Mouse (Mus musculus): Measurements from ENCODE around the gene Zfp493. TPM values are rescaled to one million over a fixed set of nuclear protein-coding genes. Genes with fewer than 3 reads are reported as not detected.
A peak's percentile ranks its signal among the peaks of the same experiment; 100 is the strongest.
"Not testable (repeated sequence)": the region's sequence is repeated elsewhere in the genome, so short reads cannot be mapped to it uniquely, and the experiment has no call there.

Zfp493 gene
- total RNA-seq (2021) = 1 to 10 TPM; 3.1 to 3.7 TPM

DNA sequence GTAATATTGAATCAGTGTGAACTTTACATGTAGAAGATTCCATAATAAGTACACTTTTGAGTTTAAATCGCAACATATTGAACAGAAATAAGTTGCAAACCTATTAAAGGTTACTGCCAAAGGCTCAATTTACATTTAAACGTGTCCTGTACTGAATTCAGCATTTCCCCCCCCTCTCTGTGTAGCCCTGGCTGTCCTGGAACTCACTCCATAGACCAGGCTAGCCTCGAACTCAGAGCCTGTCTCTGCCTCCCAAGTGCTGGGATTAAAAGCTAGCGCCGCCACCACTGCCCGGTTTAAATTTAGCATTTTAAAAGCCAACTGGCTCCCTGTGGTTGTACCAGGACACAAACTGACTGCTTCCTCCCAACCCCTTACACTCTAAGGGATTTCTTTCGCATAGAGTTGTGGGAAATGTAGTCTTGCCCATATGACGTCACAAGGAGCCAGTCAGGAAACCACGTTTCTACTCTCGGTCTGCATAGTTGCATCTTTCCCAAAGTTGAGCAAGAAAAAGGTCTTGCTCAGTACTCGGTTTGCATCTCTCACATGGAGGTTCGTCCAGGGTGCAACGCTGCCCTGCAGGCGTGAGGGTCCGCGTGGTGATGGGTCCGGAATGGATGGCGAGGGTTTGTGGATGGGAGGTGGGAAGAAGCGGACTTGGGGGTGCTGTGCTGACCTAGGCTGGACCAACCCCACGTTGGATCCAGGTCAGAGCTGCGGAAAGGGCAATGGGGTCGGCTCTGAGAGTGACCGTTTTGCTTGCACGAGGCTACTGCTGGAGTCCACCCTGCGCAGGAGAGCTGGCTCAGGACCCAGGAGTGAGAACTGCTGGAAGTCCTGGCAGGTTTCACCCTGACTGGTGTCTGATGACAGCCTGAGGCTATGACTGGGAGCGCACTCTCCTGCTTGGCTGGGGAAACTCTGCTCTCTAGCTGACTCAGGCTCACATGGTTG, at the start of gene Zfp493:
Gene Zfp493 (plus strand): TSS at position 429 of the 957 bp plus-strand sequence.
- intact Hi-C loops (cut with DNase I) = loop anchor here (5.0 kb wide), 1 partner anchor 33 kb away; the partner anchor contains the start of gene Zfp273
- DNase-seq (ENCODE audit: low spot score in 2 of 2) = peak; percentile 47 to 67

GRCm38 (mm10) chr13:67734391-67734790, 45.1 kb upstream of the Zfp493 start:
- intact Hi-C loops (cut with DNase I); DNase-seq (ENCODE audit: low spot score in 2 of 2): not testable (repeated sequence)

DNA sequence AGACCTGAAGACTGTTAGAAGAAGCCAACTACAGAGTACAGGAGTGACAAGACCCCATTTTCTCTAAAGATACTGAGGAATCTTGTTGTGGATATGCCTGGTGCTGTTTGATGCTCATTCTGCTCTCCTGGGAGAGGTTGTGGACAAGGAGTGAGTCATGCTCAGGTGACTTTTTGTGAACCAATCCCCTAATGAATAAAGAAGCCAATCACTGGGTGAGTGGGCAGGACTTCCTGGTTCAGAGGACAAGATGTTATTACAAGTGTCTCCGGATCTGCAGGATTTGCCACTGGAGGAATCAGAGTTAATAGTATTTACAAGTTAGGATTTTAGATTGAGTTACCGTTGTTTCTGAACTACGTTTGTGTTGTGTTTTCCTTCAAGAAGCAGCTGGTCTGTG, 36.6 kb upstream of the Zfp493 start:
- intact Hi-C loops (cut with DNase I) = no loop called here
- DNase-seq (ENCODE audit: low spot score in 2 of 2) = no peak

DNA sequence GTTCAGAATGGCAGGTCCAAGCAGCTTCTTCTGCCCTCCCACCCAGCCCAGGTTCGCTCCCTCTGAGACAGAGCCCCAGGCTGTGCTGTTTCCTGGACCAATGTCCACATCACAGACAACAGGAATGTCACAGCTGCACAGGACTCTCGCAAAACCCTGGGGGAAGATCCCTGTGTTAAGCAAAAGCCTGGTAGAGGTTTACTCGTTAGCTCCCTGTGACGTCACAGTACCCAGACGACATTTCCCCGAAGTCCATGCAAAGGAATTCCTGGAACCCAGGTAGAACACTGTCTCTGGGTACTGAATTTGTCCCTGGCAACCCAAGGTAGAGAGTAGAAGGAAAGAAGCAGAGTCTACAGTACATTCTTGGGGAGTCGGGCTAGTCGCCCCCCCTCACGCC, 35.6 kb upstream of the Zfp493 start:
- intact Hi-C loops (cut with DNase I) = no loop called here
- DNase-seq (ENCODE audit: low spot score in 2 of 2) = no peak

DNA sequence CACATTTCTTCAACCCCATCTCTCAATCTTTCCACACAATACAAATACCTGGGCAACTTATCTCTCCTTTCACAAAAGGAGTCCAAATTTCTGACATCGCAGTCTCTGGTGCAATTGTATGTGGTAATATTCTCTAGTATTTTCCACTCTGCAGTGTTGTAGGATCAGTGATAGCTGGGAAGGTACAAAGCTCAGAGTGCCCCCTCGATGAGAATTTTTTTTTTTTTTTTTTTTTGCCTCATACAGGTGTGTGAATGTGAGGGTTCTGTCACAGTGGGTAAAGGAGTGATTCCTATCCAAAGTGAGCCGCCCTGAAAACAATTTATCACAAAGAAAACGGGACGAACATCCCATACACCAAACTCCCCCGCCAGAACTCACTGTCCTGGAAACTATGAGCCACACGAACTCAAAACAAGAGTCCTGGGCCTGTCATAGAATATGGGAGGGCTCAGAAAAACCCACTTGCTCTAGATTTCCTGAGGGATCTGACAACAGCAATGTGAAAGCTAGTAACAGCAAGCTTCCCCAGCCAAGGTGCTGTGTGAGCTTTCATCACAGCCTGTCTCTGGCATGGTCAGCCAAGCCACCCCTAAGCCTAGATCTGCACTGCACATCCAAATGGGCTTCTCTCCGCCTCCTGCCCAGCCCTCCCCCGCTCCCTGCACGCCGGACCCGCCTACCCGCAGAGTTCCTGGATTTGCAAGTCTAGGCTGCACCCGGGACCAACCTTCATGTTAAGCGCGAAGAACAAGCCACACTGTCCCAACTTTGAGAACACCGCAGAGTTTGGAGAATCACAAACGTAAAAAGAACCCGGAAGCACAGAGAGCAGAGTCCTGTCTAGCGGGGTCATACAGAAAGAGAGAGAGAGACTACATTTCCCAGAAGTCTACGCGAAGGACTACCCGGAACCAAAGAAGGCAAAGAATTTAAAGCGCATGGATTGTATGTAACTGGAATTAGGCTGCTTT, 24.9 kb upstream of the Zfp493 start, which contains the start of gene Zfp85:
Gene Zfp85 (minus strand): TSS at position 896 of the 974 bp plus-strand sequence.
- peak; percentile 61 to 68 for DNase-seq (ENCODE audit: low spot score in 2 of 2)
- intact Hi-C loops (cut with DNase I) = loop anchor here (10.0 kb wide), 1 partner anchor 60 kb away; the partner anchor contains the start of gene Zfp273

DNA sequence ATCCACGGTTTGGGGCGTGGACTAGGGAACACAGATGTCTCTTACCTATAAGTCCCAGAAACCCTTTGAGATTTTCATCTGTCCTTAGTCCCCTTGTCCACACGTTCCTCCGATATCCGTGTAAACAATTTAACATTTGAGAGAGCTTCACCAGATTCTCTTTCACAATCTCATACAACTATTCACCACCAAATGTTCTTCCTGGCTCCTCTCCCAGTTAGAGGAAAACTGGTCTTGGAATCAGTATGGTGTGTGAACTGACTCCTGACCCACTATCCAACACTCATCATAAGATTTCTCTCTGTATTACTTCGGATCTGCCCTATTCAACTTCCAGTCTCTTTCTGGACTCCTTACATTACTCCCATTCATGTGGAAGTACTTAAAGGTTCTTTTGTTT, 23.7 kb upstream of the Zfp493 start:
- intact Hi-C loops (cut with DNase I) = loop anchor here (10.0 kb wide), 1 partner anchor 59 kb away; the partner anchor contains the start of gene Zfp273
- no peak for DNase-seq (ENCODE audit: low spot score in 2 of 2)

DNA sequence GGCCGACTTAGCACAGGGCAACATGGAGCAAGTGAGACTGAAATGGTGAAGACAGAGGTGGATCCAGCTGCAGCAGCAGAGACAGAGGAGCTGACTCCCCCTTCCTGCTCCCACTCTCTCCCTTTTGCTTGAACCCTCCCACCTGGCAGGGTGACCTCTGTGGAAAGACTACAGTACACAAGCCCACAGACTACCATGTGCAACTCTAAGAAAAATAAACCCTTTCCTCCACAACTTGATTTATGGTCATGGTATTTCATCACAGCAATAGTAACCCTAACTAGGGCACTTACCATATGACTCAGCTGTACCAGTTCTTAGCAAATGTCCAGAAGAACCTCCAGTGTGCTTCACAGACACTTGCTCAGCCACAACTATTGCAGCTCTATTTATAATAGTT, 19.5 kb upstream of the Zfp493 start:
- intact Hi-C loops (cut with DNase I) = loop anchor here (10.0 kb wide), 1 partner anchor 55 kb away; the partner anchor contains the start of gene Zfp273
- no peak for DNase-seq (ENCODE audit: low spot score in 2 of 2)

GRCm38 (mm10) chr13:67763031-67763768, 16.3 kb upstream of the Zfp493 start:
- intact Hi-C loops (cut with DNase I) = no loop called here
- no peak for DNase-seq (ENCODE audit: low spot score in 2 of 2)

- intact Hi-C loops (cut with DNase I) = no loop called here
- DNase-seq (ENCODE audit: low spot score in 2 of 2) = no peak
Observed at GRCm38 (mm10) chr13:67791921-67792455, 12.5 kb downstream of the Zfp493 start.

GRCm38 (mm10) chr13:67798618-67799017, 19.1 kb downstream of the Zfp493 start:
- intact Hi-C loops (cut with DNase I) = no loop called here
- no peak for DNase-seq (ENCODE audit: low spot score in 2 of 2)

DNA sequence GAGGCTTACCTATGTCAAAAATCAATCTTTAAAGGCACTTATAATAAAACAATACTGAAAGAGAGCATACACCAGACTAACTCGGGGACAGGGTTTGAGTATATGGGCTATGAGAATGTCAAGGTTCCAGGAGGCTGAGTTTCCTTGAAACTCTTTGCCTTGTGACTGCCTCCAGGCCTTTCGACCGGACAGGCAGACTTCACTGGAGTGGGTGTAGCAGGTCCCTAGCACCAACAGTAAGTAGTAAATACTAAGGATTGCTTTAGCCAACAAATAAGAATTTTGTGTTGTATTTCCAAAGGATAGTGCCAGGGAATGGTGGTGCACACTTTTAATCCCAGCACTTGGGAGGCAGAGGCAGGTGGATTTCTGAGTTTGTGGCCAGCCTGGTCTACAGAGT, 19.7 kb downstream of the Zfp493 start:
- intact Hi-C loops (cut with DNase I); DNase-seq (ENCODE audit: low spot score in 2 of 2): not testable (repeated sequence)

DNA sequence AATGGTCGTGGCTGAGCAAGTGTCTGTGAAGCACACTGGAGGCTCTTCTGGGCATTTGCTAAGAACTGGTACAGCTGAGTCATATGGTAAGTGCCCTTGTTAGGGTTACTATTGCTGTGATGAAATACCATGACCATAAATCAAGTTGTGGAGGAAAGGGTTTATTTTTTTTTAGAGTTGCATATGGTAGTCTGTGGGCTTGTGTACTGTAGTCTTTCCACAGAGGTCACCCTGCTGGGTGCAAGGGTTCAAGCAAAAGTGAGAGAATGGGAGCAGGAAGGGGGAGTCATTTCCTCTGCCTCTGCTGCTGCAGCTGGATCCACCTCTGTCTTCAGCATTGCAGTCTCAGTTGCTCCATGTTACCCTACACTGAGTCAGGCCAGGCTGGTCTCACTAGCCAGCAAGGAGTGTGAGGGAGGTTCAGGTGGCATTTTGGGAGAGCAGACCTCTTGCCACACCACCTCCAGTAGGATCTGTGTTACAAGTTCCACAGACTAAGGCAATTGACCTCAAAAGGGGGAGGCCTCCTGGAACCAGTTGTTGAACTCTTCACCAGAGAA, 32.2 kb downstream of the Zfp493 start:
- DNase-seq (ENCODE audit: low spot score in 2 of 2) = no peak
- intact Hi-C loops (cut with DNase I) = loop anchor here (5.0 to 10.0 kb wide), 3 partner anchors 34 to 727 kb away; partner anchors contain the start of genes Zfp493 and Zfp85

- no peak for DNase-seq (ENCODE audit: low spot score in 2 of 2)
- intact Hi-C loops (cut with DNase I) = loop anchor here (5.0 to 10.0 kb wide), 3 partner anchors 36 to 728 kb away; partner anchors contain the start of genes Zfp493 and Zfp85
Observed at GRCm38 (mm10) chr13:67812961-67813709, 33.6 kb downstream of the Zfp493 start.

- peak; percentile 79 to 83 for DNase-seq (ENCODE audit: low spot score in 2 of 2)
- intact Hi-C loops (cut with DNase I) = loop anchor here (5.0 to 10.0 kb wide), 3 partner anchors 37 to 729 kb away; partner anchors contain the start of genes Zfp493 and Zfp85
Observed at GRCm38 (mm10) chr13:67813710-67814660, 34.5 kb downstream of the Zfp493 start, which contains the start of gene Zfp273. Gene Zfp273 (plus strand): TSS chr13:67813740.

DNA sequence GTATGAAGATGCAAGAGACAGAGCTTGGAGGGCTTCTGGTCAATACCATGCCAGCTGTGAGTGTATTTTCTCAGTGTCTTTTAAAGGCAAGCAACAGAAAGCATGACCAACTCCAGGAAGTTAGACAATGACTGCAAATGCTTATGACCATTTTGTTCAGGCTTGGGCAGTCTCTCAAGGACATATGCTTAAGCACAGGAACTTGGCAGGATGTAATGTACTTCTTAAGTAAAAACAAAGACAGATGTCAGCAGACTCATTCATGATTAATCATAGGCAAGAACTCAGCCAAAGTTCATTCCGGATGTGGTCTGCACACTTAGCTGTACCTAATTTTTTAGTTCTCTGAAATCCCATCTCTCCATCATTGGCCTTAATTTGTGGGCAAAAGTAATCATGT, 39.1 kb downstream of the Zfp493 start:
- DNase-seq (ENCODE audit: low spot score in 2 of 2) = no peak
- intact Hi-C loops (cut with DNase I) = loop anchor here (10.0 kb wide), 2 partner anchors 64 to 734 kb away; partner anchors contain the start of gene Zfp85

- intact Hi-C loops (cut with DNase I) = loop anchor here (10.0 kb wide), 1 partner anchor 106 kb away; the partner anchor contains the start of gene Zfp65
- DNase-seq (ENCODE audit: low spot score in 2 of 2) = peak; percentile 64 to 73
Observed at GRCm38 (mm10) chr13:67830911-67831336, 51.4 kb downstream of the Zfp493 start, which contains the start of gene Gm10037. Gene Gm10037 (plus strand): TSS chr13:67831106.

Data from left cerebral cortex, postnatal 36 days (tissue).